Mouse (Mus musculus): ENCODE measurements around the gene Tm4sf1.

Tm4sf1 gene

GRCm38 (mm10) chr3:57301921-57302539 is at the start of gene Tm4sf1:
Gene Tm4sf1, minus strand, starts transcription at chr3:57301988.
- DNase-seq, result peak; percentile 25

GRCm38 (mm10) chr3:57344811-57345210 is 43.0 kb upstream of the Tm4sf1 start:
- no peak for DNase-seq

- peak; percentile 44 for DNase-seq
These were observed 42.2 kb upstream of the Tm4sf1 start for GRCm38 (mm10) chr3:57343837-57344607.

- no peak for DNase-seq
These were observed 41.2 kb upstream of the Tm4sf1 start for GRCm38 (mm10) chr3:57342976-57343375.

GRCm38 (mm10) chr3:57341321-57341720 is 39.5 kb upstream of the Tm4sf1 start:
- peak; percentile 12 for DNase-seq

- DNase-seq, result peak; percentile 41
These were observed 33.5 kb upstream of the Tm4sf1 start for GRCm38 (mm10) chr3:57335080-57335815.

GRCm38 (mm10) chr3:57327941-57328340 is 26.2 kb upstream of the Tm4sf1 start:
- DNase-seq, result peak; percentile 11

- DNase-seq, result no peak
These were observed 5.3 kb upstream of the Tm4sf1 start for GRCm38 (mm10) chr3:57307076-57307475.

GRCm38 (mm10) chr3:57305564-57305963 is 3.8 kb upstream of the Tm4sf1 start:
- no peak for DNase-seq

- no peak for DNase-seq
These were observed 2.7 kb upstream of the Tm4sf1 start for GRCm38 (mm10) chr3:57304484-57304883.

- peak; percentile 5 for DNase-seq
These were observed 2.3 kb upstream of the Tm4sf1 start for GRCm38 (mm10) chr3:57304050-57304449.

- DNase-seq, result no peak
These were observed 1.7 kb upstream of the Tm4sf1 start for GRCm38 (mm10) chr3:57303486-57303885.

GRCm38 (mm10) chr3:57302886-57303285 is 1.1 kb upstream of the Tm4sf1 start:
- DNase-seq, result no peak

GRCm38 (mm10) chr3:57301366-57301765 is 422 bp downstream of the Tm4sf1 start:
- DNase-seq, result no peak

GRCm38 (mm10) chr3:57297991-57298390 is 3.8 kb downstream of the Tm4sf1 start:
- DNase-seq, result peak; percentile 9

- no peak for DNase-seq
These were observed 5.2 kb downstream of the Tm4sf1 start for GRCm38 (mm10) chr3:57296574-57296973.

GRCm38 (mm10) chr3:57295631-57296030 is 6.2 kb downstream of the Tm4sf1 start:
- DNase-seq, result no peak

- peak; percentile 63 for DNase-seq
These were observed 6.9 kb downstream of the Tm4sf1 start for GRCm38 (mm10) chr3:57294742-57295525.

- DNase-seq, result no peak
These were observed 7.9 kb downstream of the Tm4sf1 start for GRCm38 (mm10) chr3:57293925-57294324.

- DNase-seq, result no peak
These were observed 9.0 kb downstream of the Tm4sf1 start for GRCm38 (mm10) chr3:57292826-57293225.

- DNase-seq, result no peak
These were observed 12.8 kb downstream of the Tm4sf1 start for GRCm38 (mm10) chr3:57288944-57289491.
